Comparison of ENCODE assay signal across 17 mouse cellular contexts in genomic region chr16:6842066-6842785, GRCm38 (mm10).
A peak's percentile ranks its signal among the peaks of the same experiment; 100 is the strongest.
DNase-seq lines count a peak whose midpoint lies in the region; ATAC-seq and TF ChIP-seq lines count a peak whose summit lies in the region.
"Had no signal": no experiment of that assay in that cellular context is flagged by ENCODE, and none has a peak within 500 bp of the region (broad histone marks: within the 10 kb centered on the region; RNA-seq: fewer than 3 reads in every experiment).

No protein-coding gene starts in this region.

- TF ChIP-seq CTCF in C2C12 (IDR thresholded peaks at IDR 0.05; ENCODE audit: control insufficient read depth, insufficient read depth, insufficient read length) = no peak

- peaks cover 34% of the 10 kb centered on the region for H3K4me1 ChIP-seq in hindbrain, embryonic 10.5 days (replicated peaks)
- H3K4me1 ChIP-seq in hindbrain, embryonic 11.5 days (replicated peaks; ENCODE audit: control insufficient read depth, insufficient read depth, low read length) = no peaks in the 10 kb centered on the region; the same call in 1 of the 2 replicates
- H3K4me1 ChIP-seq in hindbrain, embryonic 16.5 days (ENCODE audit: control insufficient read depth, insufficient read depth, low read depth, low read length) = peaks cover 3% of the 10 kb centered on the region; the same call in 1 of the 2 replicates
- H3K4me1 ChIP-seq: embryonic facial prominence, embryonic 13.5 days; limb, embryonic 15.5 days had no signal

- peak overlapping the region; percentile 62; the same call in 1 of the 2 replicates for H3K27ac ChIP-seq in hindbrain, embryonic 10.5 days
- no peak overlapping the region for H3K27ac ChIP-seq in hindbrain, embryonic 11.5 days (ENCODE audit: low read depth, low read length)
- no peak overlapping the region for H3K27ac ChIP-seq in hindbrain, embryonic 16.5 days (ENCODE audit: low read depth, low read length)
- H3K27ac ChIP-seq: embryonic facial prominence, embryonic 13.5 days; limb, embryonic 15.5 days; midbrain, embryonic 12.5 days had no signal

- intact Hi-C loops in gastrocnemius, postnatal 36 days (cut with DNase I) = no loop called here

- no peaks in the 10 kb centered on the region for H3K36me3 ChIP-seq in hindbrain, embryonic 10.5 days
- H3K36me3 ChIP-seq in hindbrain, embryonic 11.5 days (ENCODE audit: control insufficient read depth, insufficient read depth, low read length) = no peaks in the 10 kb centered on the region
- H3K36me3 ChIP-seq in C2C12 (ENCODE audit: control insufficient read depth, insufficient read depth) = no peaks in the 10 kb centered on the region
- H3K36me3 ChIP-seq in hindbrain, embryonic 16.5 days (ENCODE audit: control insufficient read depth, insufficient read depth, low read length) = no peaks in the 10 kb centered on the region
- H3K36me3 ChIP-seq: embryonic facial prominence, embryonic 13.5 days; limb, embryonic 15.5 days; midbrain, embryonic 12.5 days had no signal

- H3ac ChIP-seq in C2C12 (ENCODE audit: control insufficient read depth, insufficient read length, low read depth) = no peak overlapping the region

- 25% methylated on average over 8 of the region's 8 CpGs for WGBS in hindbrain, embryonic 10.5 days
- 22% methylated on average over 8 of the region's 8 CpGs for WGBS in hindbrain, embryonic 11.5 days
- WGBS in hindbrain, embryonic 16.5 days = 43% methylated on average over 8 of the region's 8 CpGs

- H3K4me3 ChIP-seq in hindbrain, embryonic 10.5 days = no peak overlapping the region
- no peak overlapping the region for H3K4me3 ChIP-seq in hindbrain, embryonic 11.5 days (ENCODE audit: low read depth, low read length)
- H3K4me3 ChIP-seq in C2C12 (ENCODE audit: insufficient read depth, poor library complexity, severe bottlenecking) = no peak overlapping the region
- H3K4me3 ChIP-seq in hindbrain, embryonic 16.5 days (ENCODE audit: low read length) = peak overlapping the region; percentile 10; the same call in 1 of the 2 replicates
- H3K4me3 ChIP-seq: embryonic facial prominence, embryonic 13.5 days; limb, embryonic 15.5 days; midbrain, embryonic 12.5 days had no signal

- no peaks in the 10 kb centered on the region for H3K79me2 ChIP-seq in C2C12 (ENCODE audit: control insufficient read depth, insufficient read depth)

- peak; percentile 35 for DNase-seq in hindbrain, embryonic 10.5 days (ENCODE audit: low spot score)
- DNase-seq in hindbrain, embryonic 11.5 days (ENCODE audit: low spot score) = no peak
- peak; percentile 14 for DNase-seq in adipocyte (ENCODE audit: low spot score)
- DNase-seq in heart, adult 9 months (ENCODE audit: low spot score in 2 of 2) = no peak
- no peak for DNase-seq in heart, adult 11 months
- no peak for DNase-seq in gastrocnemius, postnatal 36 days
- DNase-seq: B cell, adult 2 months; cerebellum, adult 9-10 months; heart, postnatal 4 days; kidney, postnatal 14 days had no signal

- no peak overlapping the region for H3K4me2 ChIP-seq in hindbrain, embryonic 11.5 days (replicated peaks; ENCODE audit: low read depth, low read length)
- peak overlapping the region; percentile 41 for H3K4me2 ChIP-seq in hindbrain, embryonic 16.5 days (ENCODE audit: low read length)
- H3K4me2 ChIP-seq: embryonic facial prominence, embryonic 13.5 days; limb, embryonic 15.5 days; midbrain, embryonic 12.5 days had no signal

- H3K27me3 ChIP-seq in hindbrain, embryonic 10.5 days (ENCODE audit: insufficient read depth, poor library complexity, severe bottlenecking) = peaks cover 5% of the 10 kb centered on the region; the same call in 1 of the 2 replicates
- H3K27me3 ChIP-seq in hindbrain, embryonic 11.5 days (ENCODE audit: control insufficient read depth, insufficient read depth, low read length) = no peaks in the 10 kb centered on the region
- no peaks in the 10 kb centered on the region for H3K27me3 ChIP-seq in C2C12 (ENCODE audit: control insufficient read depth, insufficient read depth, insufficient read length)
- H3K27me3 ChIP-seq in hindbrain, embryonic 16.5 days (replicated peaks; ENCODE audit: control insufficient read depth, insufficient read depth, low read length) = no peaks in the 10 kb centered on the region
- H3K27me3 ChIP-seq: embryonic facial prominence, embryonic 13.5 days; limb, embryonic 15.5 days; midbrain, embryonic 12.5 days had no signal

- ATAC-seq in hindbrain, embryonic 11.5 days (ENCODE audit: low FRiP score) = no peak
- no peak for ATAC-seq in hindbrain, embryonic 16.5 days
- ATAC-seq: forebrain, embryonic 16.5 days; lung, postnatal 0 days had no signal

- no peak overlapping the region for H3K9ac ChIP-seq in hindbrain, embryonic 11.5 days (ENCODE audit: low read depth, low read length)
- no peak overlapping the region for H3K9ac ChIP-seq in hindbrain, embryonic 16.5 days (ENCODE audit: low read depth, low read length)
- H3K9ac ChIP-seq: embryonic facial prominence, embryonic 13.5 days; limb, embryonic 15.5 days; midbrain, embryonic 12.5 days had no signal

- H3K79me3 ChIP-seq in C2C12 (ENCODE audit: low read depth) = no peaks in the 10 kb centered on the region

- no peaks in the 10 kb centered on the region for H3K9me3 ChIP-seq in hindbrain, embryonic 10.5 days
- no peaks in the 10 kb centered on the region for H3K9me3 ChIP-seq in hindbrain, embryonic 11.5 days (ENCODE audit: control insufficient read depth, low read length)
- H3K9me3 ChIP-seq in hindbrain, embryonic 16.5 days (ENCODE audit: control insufficient read depth, low read length) = no peaks in the 10 kb centered on the region
- H3K9me3 ChIP-seq: embryonic facial prominence, embryonic 13.5 days; limb, embryonic 15.5 days; midbrain, embryonic 12.5 days had no signal

TF ChIP-seq in C2C12, 6 proteins besides CTCF, POLR2A, EP300 and RAD21:
- TF ChIP-seq MYOD1 (IDR thresholded peaks at IDR 0.05; ENCODE audit: control insufficient read depth, insufficient read length, low read depth) (peak; percentile 2), CEBPB (IDR thresholded peaks at IDR 0.05; ENCODE audit: low read depth) (peak; percentile 66), MYOG (IDR thresholded peaks at IDR 0.05; ENCODE audit: control insufficient read depth, extremely low read depth, insufficient read length) (no peak), FOSL1 (IDR thresholded peaks at IDR 0.05; ENCODE audit: insufficient read depth, low read length, poor library complexity, severe bottlenecking) (peak; percentile 62), MAX (IDR thresholded peaks at IDR 0.05) (no peak), USF1 (IDR thresholded peaks at IDR 0.05; ENCODE audit: low read depth) (no peak)

Comparison
In these comparisons a context has a peak if more than half of its experiments do, and no peak if none do; other contexts are left out.
1. DNase-seq: peak in hindbrain, embryonic 10.5 days (single experiment) and adipocyte (single experiment); none in hindbrain, embryonic 11.5 days (single experiment), heart, adult 9 months (0 of 2), heart, adult 11 months (single experiment) and gastrocnemius, postnatal 36 days (0 of 2).